Mouse (Mus musculus) olfactory bulb, adult 2 months (tissue): ENCODE measurements around the gene Gmds. TPM values are rescaled to one million over a fixed set of nuclear protein-coding genes. Genes with fewer than 3 reads are reported as not detected.

Source experiments
- H3K27ac ChIP-seq: fragments of 200-500 bp; 2 replicates; pipeline ENCODE4 v1.5.1; 2012; ENCODE audit warnings: low read depth, low read length; ENCODE audit not compliant: insufficient read depth
- H3K4me1 ChIP-seq: fragments of 200-500 bp; 2 replicates; pipeline ENCODE4 v1.6.1; 2012; ENCODE audit warnings: low read length; ENCODE audit not compliant: control insufficient read depth, insufficient read depth
- H3K4me3 ChIP-seq: fragments of 200-500 bp; 2 replicates; pipeline ENCODE4 v1.5.1; 2012; ENCODE audit warnings: mild to moderate bottlenecking, low read depth, low read length, moderate library complexity; ENCODE audit not compliant: insufficient read depth
- CTCF ChIP-seq: fragments of 200-500 bp; IDR thresholded peaks from 2 replicates; pipeline ENCODE4 v1.5.1; 2012; ENCODE audit warnings: low read depth, mild to moderate bottlenecking, low read length, moderate library complexity; ENCODE audit not compliant: insufficient read depth
- POLR2A ChIP-seq: fragments of 200-500 bp; IDR thresholded peaks from 2 replicates; pipeline ENCODE4 v1.6.1; 2012; ENCODE audit warnings: mild to moderate bottlenecking, low read depth, low read length, moderate library complexity; ENCODE audit not compliant: insufficient read depth
- WGBS: fragments of 180-500 bp; shearing (Covaris S2); methylation state at CpG from one replicate; pipeline ENCODE4 v1.1.7; 2018; 5-methylcytosine and 5-hydroxymethylcytosine counted together
- polyA plus RNA-seq: library from polyadenylated mRNA; stranded (reverse); fragments of >200 nt; gene quantifications from 2 replicates; pipeline ENCODE4 v1.2.4, GENCODE M21; 2012; ENCODE audit warnings: low replicate concordance; ENCODE audit not compliant: missing spikeins, insufficient read depth, insufficient read length

The Gmds gene
- polyA plus RNA-seq, 1 experiment: not detected

DNA sequence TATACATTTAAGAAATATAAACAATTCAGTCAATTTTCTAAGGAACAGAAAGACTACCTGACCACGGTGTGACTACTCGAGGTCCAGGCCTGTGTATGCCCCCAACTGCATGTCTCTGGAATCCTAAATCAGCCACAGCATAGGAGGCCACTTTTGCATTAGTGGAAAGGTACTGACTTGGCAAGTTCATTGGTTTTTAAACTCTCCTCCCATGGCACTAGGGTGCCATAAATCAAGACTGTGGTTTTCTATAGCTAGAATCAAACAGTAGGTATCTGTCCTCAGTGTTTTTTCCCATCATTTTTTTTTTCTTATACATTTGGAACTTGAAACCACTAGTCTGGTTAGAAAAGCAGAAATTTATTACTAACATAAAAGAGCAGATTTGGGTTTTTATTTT lies 68.8 kb downstream of the Gmds start:
- H3K4me1 ChIP-seq: no peaks in the 10 kb centered on the region
- no peak for TF ChIP-seq CTCF
- no peak for TF ChIP-seq POLR2A
- no peak overlapping the region for H3K4me3 ChIP-seq
- no peak overlapping the region for H3K27ac ChIP-seq
- 87% methylated on average over 2 of the region's 2 CpGs for WGBS

DNA sequence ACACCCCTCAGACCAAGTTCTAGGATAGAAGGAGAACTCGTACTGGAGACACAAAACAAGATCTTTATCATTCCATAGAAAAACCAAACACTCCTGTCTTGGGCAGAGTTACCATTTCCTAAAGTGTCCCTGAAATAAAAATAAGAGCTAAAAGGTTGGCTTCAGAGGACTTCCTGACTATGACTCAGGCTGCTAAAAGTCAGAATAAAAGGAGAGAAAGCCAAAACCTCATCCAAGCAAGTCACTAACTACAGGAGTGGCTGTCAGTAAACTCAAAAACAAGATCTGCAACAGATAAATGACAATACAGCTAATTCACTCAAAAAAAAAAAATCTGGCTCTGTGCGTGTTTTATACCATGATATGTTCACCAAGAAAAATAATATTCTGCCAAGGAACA lies 69.3 kb downstream of the Gmds start:
- no peak overlapping the region for H3K27ac ChIP-seq
- H3K4me3 ChIP-seq: no peak overlapping the region
- TF ChIP-seq POLR2A (no peak), CTCF (no peak)
- 94% methylated on average over 2 of the region's 2 CpGs for WGBS
- no peaks in the 10 kb centered on the region for H3K4me1 ChIP-seq

DNA sequence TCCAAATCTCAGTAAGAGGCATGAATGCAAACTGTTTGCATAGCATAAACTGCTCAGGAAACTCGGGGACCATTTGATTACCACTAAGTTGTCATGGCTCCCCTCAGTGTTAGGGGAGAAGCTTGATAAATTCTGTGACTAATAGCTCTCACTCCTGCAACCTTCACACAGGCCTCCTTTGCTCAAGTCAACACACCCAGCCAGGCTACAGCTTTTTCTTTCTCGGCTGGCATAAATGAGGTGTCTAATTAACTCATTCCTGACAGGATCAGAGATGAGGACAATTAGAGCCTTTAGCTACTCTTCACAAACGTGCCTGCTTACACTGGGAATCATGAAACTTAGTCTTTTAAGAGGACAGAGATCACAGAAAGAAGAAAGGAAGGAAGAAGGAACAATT lies 70.3 kb downstream of the Gmds start:
- Histone ChIP-seq H3K4me1 (no peaks in the 10 kb centered on the region), H3K27ac (no peak overlapping the region), H3K4me3 (no peak overlapping the region)
- TF ChIP-seq POLR2A (no peak), CTCF (no peak)
- 46% methylated on average over 3 of the region's 3 CpGs for WGBS

DNA sequence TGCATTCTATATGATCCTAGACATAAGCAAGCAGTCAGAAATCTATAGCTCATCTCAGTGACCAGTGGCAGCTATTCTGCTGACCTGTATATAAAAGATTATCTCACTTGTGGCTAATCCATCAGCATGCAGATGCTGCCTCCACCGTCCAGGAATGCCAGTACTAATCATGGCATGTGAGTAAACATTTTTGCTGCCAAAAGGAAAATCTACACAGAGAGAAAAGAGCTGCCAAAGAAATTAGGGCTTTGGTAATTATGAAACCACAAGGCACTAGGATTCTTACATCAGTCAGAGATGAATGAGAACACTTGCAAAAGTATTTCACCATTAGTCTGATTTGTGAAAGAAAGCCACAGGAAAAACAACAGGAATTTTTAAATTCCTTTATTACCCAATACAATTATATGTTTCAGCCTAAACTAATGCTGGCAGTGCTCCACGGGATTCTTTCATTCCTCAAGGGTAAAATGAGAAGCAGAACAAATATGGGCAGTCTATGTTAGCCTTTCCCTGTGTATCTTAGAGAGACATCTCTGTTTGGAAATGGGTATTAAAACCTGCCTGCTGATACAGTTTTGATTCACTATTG lies 71.3 kb downstream of the Gmds start:
- Histone ChIP-seq H3K4me3 (no peak overlapping the region), H3K27ac (no peak overlapping the region), H3K4me1 (no peaks in the 10 kb centered on the region)
- no peak for TF ChIP-seq POLR2A
- TF ChIP-seq CTCF: no peak
- 20% methylated on average over 2 of the region's 2 CpGs for WGBS

DNA sequence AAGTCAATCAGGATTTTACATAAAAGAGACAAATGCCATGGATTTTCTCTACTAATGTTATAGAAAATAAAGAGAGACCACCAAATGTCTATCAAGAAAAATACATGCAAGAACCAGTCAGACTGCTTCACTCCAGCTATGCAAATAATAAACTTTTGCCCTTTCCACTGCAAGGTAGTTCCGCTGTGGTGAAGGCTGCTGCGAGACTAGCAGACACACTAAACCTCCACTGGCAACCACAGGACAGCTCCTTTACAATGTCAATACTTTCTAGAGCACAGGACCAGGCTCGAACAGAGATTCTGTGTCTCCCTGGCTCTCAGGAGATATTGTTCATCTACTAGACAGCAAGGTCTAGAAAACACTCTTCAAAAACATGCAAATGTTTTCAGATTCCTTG lies 71.8 kb downstream of the Gmds start:
- H3K4me3 ChIP-seq: no peak overlapping the region
- 72% methylated on average over 3 of the region's 3 CpGs for WGBS

DNA sequence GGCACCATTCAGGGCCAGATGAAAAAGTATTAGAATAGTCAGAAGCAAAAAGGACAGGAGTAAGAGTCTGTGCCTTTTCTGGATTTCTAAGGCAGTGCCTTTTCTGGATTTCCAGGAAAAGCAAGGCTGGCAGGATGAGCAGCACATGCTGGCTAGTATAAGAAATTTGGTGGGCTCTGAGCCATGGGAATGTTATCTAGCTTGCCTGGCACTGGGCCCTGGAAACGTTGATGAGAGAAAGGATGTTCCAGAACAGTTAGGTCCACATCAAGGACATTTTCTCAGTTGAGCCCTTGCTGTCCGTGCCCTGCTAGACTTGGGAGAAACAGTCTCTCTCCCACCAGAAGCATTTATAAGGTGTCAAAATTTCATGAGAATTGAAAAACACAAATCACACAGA lies 82.4 kb downstream of the Gmds start:
- 66% methylated on average over 2 of the region's 2 CpGs for WGBS
- no peak overlapping the region for H3K4me3 ChIP-seq
- TF ChIP-seq POLR2A (no peak), CTCF (no peak)
- H3K27ac ChIP-seq: no peak overlapping the region
- no peaks in the 10 kb centered on the region for H3K4me1 ChIP-seq

More for the DNA sequence above, 71.8 kb downstream of the Gmds start:
- TF ChIP-seq POLR2A (no peak), CTCF (no peak)
- Histone ChIP-seq H3K27ac (no peak overlapping the region), H3K4me1 (no peaks in the 10 kb centered on the region)

DNA sequence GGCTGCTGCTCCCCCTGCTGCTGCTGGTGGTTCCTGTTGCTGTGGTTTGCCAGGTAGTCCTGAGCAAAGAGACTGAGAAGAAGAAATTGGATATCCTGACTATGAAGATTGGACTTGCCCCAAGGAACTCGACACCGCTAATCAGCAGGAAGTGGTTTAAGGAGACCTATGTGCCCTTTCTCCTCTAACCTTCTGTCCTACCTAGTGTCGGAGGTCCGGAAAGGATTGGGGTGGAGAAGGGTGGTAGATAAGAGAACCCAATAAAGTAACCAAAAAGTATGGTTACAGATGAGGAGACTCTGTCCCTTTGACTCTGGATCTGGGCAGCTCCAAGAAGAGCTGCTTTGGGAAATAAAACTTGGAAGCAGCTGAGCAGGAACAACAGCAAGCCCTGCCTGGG lies 86.3 kb downstream of the Gmds start:
- no peak overlapping the region for H3K4me3 ChIP-seq
- H3K27ac ChIP-seq: no peak overlapping the region
- 88% methylated on average over 4 of the region's 4 CpGs for WGBS
- TF ChIP-seq CTCF: no peak
- no peak for TF ChIP-seq POLR2A
- no peaks in the 10 kb centered on the region for H3K4me1 ChIP-seq

DNA sequence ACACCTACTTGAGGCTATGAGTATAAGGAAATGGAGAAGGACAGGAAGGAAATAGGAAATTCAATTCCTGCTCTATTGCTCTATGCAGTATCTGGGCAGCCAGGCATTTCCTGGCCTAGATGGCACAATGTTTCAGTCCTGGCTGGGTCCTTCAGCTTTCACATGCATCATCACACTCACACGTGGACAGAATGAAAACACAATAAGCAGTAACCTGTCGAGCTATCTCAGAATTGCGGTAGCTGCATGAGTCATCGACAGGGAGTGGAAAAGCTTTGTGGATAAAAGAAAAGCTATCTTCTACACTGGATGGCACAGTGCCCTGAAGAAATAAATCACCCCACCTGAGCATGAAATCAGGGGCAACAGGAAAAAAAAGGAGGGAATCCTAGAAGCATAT lies 96.3 kb downstream of the Gmds start:
- WGBS: 46% methylated on average over 4 of the region's 4 CpGs
- no peak for TF ChIP-seq CTCF
- TF ChIP-seq POLR2A: no peak
- H3K27ac ChIP-seq: no peak overlapping the region
- no peaks in the 10 kb centered on the region for H3K4me1 ChIP-seq
- no peak overlapping the region for H3K4me3 ChIP-seq

DNA sequence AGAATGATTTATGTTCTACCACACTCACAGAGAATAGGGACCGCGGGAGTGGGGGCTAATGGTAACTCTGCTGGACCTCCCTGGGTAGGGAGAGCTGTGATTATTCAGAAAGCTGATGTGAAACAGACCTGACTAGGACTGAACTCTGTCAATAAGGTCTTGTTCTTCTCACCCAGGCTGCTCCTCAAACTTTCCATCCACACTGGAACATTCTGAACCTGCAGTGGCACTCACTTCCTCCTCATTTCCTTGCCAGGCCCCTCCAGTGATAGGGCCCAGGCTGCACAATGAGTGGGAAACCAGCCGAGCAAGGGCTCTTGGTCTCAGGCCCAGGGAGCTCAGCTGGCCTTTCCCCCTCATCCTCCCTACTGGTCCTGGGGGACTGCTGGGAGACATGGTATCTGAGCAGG lies 102.3 kb downstream of the Gmds start:
- 66% methylated on average over 3 of the region's 3 CpGs for WGBS
- Histone ChIP-seq H3K4me3 (no peak overlapping the region), H3K4me1 (peaks cover 4% of the 10 kb centered on the region; the same call in 1 of the 2 replicates), H3K27ac (no peak overlapping the region)
- TF ChIP-seq CTCF (no peak), POLR2A (no peak)

DNA sequence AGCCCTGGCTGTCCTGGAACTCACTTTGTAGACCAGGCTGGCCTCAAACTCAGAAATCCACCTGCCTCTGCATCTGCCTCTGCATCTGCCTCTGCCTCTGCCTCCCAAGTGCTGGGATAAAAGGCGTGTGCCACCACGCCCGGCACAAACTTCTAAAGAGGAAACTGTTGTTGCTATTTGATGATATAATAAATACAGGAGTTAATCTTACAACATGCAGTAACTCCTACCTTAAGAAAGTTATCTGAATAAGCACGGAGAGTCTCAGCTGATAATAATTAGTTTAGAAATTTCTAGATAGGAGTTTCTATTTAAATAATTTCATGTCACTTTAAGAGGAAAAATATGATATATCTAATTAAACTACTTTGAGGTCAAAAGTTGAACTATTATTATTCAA lies 103.5 kb downstream of the Gmds start:
- WGBS: 95% methylated on average over 4 of the region's 4 CpGs
- TF ChIP-seq CTCF (no peak), POLR2A (no peak)
- Histone ChIP-seq H3K4me3 (no peak overlapping the region), H3K4me1 (peaks cover 4% of the 10 kb centered on the region; the same call in 1 of the 2 replicates), H3K27ac (no peak overlapping the region)
